Mouse (Mus musculus) liver, embryonic 13.5 days (tissue): ENCODE results near the gene Gm49361. TPM values are rescaled to one million over a fixed set of nuclear protein-coding genes. Genes with fewer than 3 reads are reported as not detected.

Experiments
- ATAC-seq: fragments of 200-750 bp; cut with Nextera tagmentation; 2 replicates; pipeline ENCODE4 v1.8.0; 2017; ENCODE audit warnings: low read depth, mild to moderate bottlenecking, moderate number of reproducible peaks, moderate library complexity
- DNase-seq: peaks from one replicate; pipeline ENCODE4 v3.0.0; 2022
- H3K27ac ChIP-seq: fragments of 300-500 bp; sonication (generic); 2 replicates; pipeline ENCODE4 v1.5.1; 2015; ENCODE audit warnings: moderate library complexity, mild to moderate bottlenecking, inconsistent platforms
- H3K27me3 ChIP-seq: fragments of 300-500 bp; sonication (generic); 2 replicates; pipeline ENCODE4 v1.6.1; 2015; ENCODE audit warnings: mild to moderate bottlenecking, inconsistent platforms
- H3K36me3 ChIP-seq: fragments of 300-500 bp; sonication (generic); 2 replicates; pipeline ENCODE4 v1.6.1; 2015; ENCODE audit warnings: mild to moderate bottlenecking, inconsistent platforms
- H3K4me1 ChIP-seq: fragments of 300-500 bp; sonication (generic); replicated peaks from 2 replicates; pipeline ENCODE4 v1.6.1; 2015; ENCODE audit warnings: inconsistent platforms
- H3K4me2 ChIP-seq: fragments of 300-500 bp; sonication (generic); 2 replicates; pipeline ENCODE4 v1.6.1; 2015; ENCODE audit warnings: inconsistent platforms, mild to moderate bottlenecking, moderate library complexity
- H3K4me3 ChIP-seq: fragments of 300-500 bp; sonication (generic); replicated peaks from 2 replicates; pipeline ENCODE4 v1.5.1; 2015; ENCODE audit warnings: mild to moderate bottlenecking, inconsistent platforms
- H3K9ac ChIP-seq: fragments of 300-500 bp; sonication (generic); 2 replicates; pipeline ENCODE4 v1.6.1; 2015; ENCODE audit warnings: mild to moderate bottlenecking, inconsistent platforms
- H3K9me3 ChIP-seq: fragments of 300-500 bp; sonication (generic); replicated peaks from 2 replicates; pipeline ENCODE4 v1.6.1; 2016; ENCODE audit warnings: inconsistent platforms
- WGBS: fragments of 180-500 bp; shearing (Covaris S2); methylation state at CpG from one replicate; pipeline ENCODE4 v1.1.7; 2015; ENCODE audit not compliant: insufficient replicate concordance; 5-methylcytosine and 5-hydroxymethylcytosine counted together
- polyA plus RNA-seq: library from polyadenylated mRNA; unstranded; fragments of >200 nt; fragmentation: Nextera tagmentation; extraction: Ambion mirVana; gene quantifications from 2 replicates; pipeline ENCODE4 v1.2.1, GENCODE M21; 2015

The Gm49361 gene
- polyA plus RNA-seq, 1 experiment from 2014 or later = not detected

- H3K36me3 ChIP-seq = peaks cover 62% of the 10 kb centered on the region
- H3K4me2 ChIP-seq = no peak overlapping the region
- no peak for ATAC-seq
- no peak overlapping the region for H3K9ac ChIP-seq
- H3K4me3 ChIP-seq = no peak overlapping the region
- DNase-seq = no peak
- no peaks in the 10 kb centered on the region for H3K9me3 ChIP-seq
- WGBS = 67% methylated on average over 4 of the region's 4 CpGs
- H3K27me3 ChIP-seq = no peaks in the 10 kb centered on the region
- peaks cover 16% of the 10 kb centered on the region for H3K4me1 ChIP-seq
- no peak overlapping the region for H3K27ac ChIP-seq
These were observed 125.2 kb downstream of the Gm49361 start for GRCm38 (mm10) chr14:57620598-57621236.

- DNase-seq (no peak), ATAC-seq (no peak)
- WGBS = 53% methylated on average over 2 of the region's 2 CpGs
- H3K4me3 ChIP-seq = no peak overlapping the region
- no peak overlapping the region for H3K4me2 ChIP-seq
- peaks cover 60% of the 10 kb centered on the region for H3K36me3 ChIP-seq
- no peaks in the 10 kb centered on the region for H3K27me3 ChIP-seq
- peaks cover 16% of the 10 kb centered on the region for H3K4me1 ChIP-seq
- no peak overlapping the region for H3K27ac ChIP-seq
- no peaks in the 10 kb centered on the region for H3K9me3 ChIP-seq
- H3K9ac ChIP-seq = no peak overlapping the region
These were observed 126.4 kb downstream of the Gm49361 start for GRCm38 (mm10) chr14:57619487-57619886.

GRCm38 (mm10) chr14:57617675-57618074 lies 128.2 kb downstream of the Gm49361 start:
- no peak overlapping the region for H3K4me3 ChIP-seq
- peaks cover 52% of the 10 kb centered on the region for H3K36me3 ChIP-seq
- no peaks in the 10 kb centered on the region for H3K9me3 ChIP-seq
- ATAC-seq (no peak), DNase-seq (no peak)
- H3K9ac ChIP-seq = no peak overlapping the region
- 85% methylated on average over 1 of the region's 1 CpGs for WGBS
- no peak overlapping the region for H3K4me2 ChIP-seq
- no peaks in the 10 kb centered on the region for H3K27me3 ChIP-seq
- H3K4me1 ChIP-seq = peaks cover under 1% of the 10 kb centered on the region
- H3K27ac ChIP-seq = no peak overlapping the region

GRCm38 (mm10) chr14:57616339-57616965 lies 129.5 kb downstream of the Gm49361 start:
- WGBS = 85% methylated on average over 6 of the region's 6 CpGs
- H3K4me3 ChIP-seq = no peak overlapping the region
- DNase-seq = no peak
- H3K27me3 ChIP-seq = no peaks in the 10 kb centered on the region
- no peaks in the 10 kb centered on the region for H3K9me3 ChIP-seq
- H3K4me1 ChIP-seq = no peaks in the 10 kb centered on the region
- H3K36me3 ChIP-seq = peaks cover 42% of the 10 kb centered on the region
- no peak overlapping the region for H3K9ac ChIP-seq
- H3K27ac ChIP-seq = no peak overlapping the region
- no peak overlapping the region for H3K4me2 ChIP-seq
- no peak for ATAC-seq

GRCm38 (mm10) chr14:57615828-57616227 lies 130.1 kb downstream of the Gm49361 start:
- H3K4me3 ChIP-seq = no peak overlapping the region
- no peaks in the 10 kb centered on the region for H3K9me3 ChIP-seq
- H3K36me3 ChIP-seq = peaks cover 46% of the 10 kb centered on the region
- H3K9ac ChIP-seq = no peak overlapping the region
- H3K4me2 ChIP-seq = no peak overlapping the region
- H3K4me1 ChIP-seq = no peaks in the 10 kb centered on the region
- WGBS = 82% methylated on average over 6 of the region's 6 CpGs
- ATAC-seq (no peak), DNase-seq (no peak)
- H3K27me3 ChIP-seq = no peaks in the 10 kb centered on the region
- H3K27ac ChIP-seq = no peak overlapping the region

- Histone ChIP-seq H3K36me3 (peaks cover 36% of the 10 kb centered on the region), H3K27me3 (no peaks in the 10 kb centered on the region), H3K4me2 (no peak overlapping the region), H3K9me3 (no peaks in the 10 kb centered on the region), H3K9ac (no peak overlapping the region), H3K4me1 (peaks cover 5% of the 10 kb centered on the region; the same call in 1 of the 2 replicates), H3K4me3 (no peak overlapping the region), H3K27ac (no peak overlapping the region)
- ATAC-seq (no peak), DNase-seq (no peak)
- 88% methylated on average over 2 of the region's 2 CpGs for WGBS
These were observed 134.9 kb downstream of the Gm49361 start for GRCm38 (mm10) chr14:57611034-57611433.

GRCm38 (mm10) chr14:57609816-57610329 lies 136.0 kb downstream of the Gm49361 start:
- H3K27me3 ChIP-seq = no peaks in the 10 kb centered on the region
- H3K4me1 ChIP-seq = peaks cover 5% of the 10 kb centered on the region; the same call in 1 of the 2 replicates
- H3K27ac ChIP-seq = no peak overlapping the region
- no peak overlapping the region for H3K9ac ChIP-seq
- no peaks in the 10 kb centered on the region for H3K9me3 ChIP-seq
- H3K4me3 ChIP-seq = no peak overlapping the region
- H3K4me2 ChIP-seq = no peak overlapping the region
- ATAC-seq (no peak), DNase-seq (no peak)
- H3K36me3 ChIP-seq = peaks cover 32% of the 10 kb centered on the region
- WGBS = 75% methylated on average over 4 of the region's 4 CpGs

GRCm38 (mm10) chr14:57607500-57607899 lies 138.4 kb downstream of the Gm49361 start:
- DNase-seq = no peak
- H3K4me1 ChIP-seq = peaks cover 5% of the 10 kb centered on the region; the same call in 1 of the 2 replicates
- 63% methylated on average over 1 of the region's 1 CpGs for WGBS
- H3K9me3 ChIP-seq = no peaks in the 10 kb centered on the region
- H3K9ac ChIP-seq = no peak overlapping the region
- peaks cover 45% of the 10 kb centered on the region for H3K36me3 ChIP-seq
- no peaks in the 10 kb centered on the region for H3K27me3 ChIP-seq
- no peak for ATAC-seq
- H3K4me2 ChIP-seq = no peak overlapping the region
- H3K4me3 ChIP-seq = no peak overlapping the region
- H3K27ac ChIP-seq = no peak overlapping the region

- DNase-seq (no peak), ATAC-seq (no peak)
- H3K9ac ChIP-seq = no peak overlapping the region
- no peaks in the 10 kb centered on the region for H3K27me3 ChIP-seq
- no peak overlapping the region for H3K4me3 ChIP-seq
- peaks cover 5% of the 10 kb centered on the region; the same call in 1 of the 2 replicates for H3K4me1 ChIP-seq
- no peak overlapping the region for H3K4me2 ChIP-seq
- H3K27ac ChIP-seq = no peak overlapping the region
- peaks cover 51% of the 10 kb centered on the region for H3K36me3 ChIP-seq
- H3K9me3 ChIP-seq = no peaks in the 10 kb centered on the region
- WGBS = 77% methylated on average over 8 of the region's 8 CpGs
These were observed 139.1 kb downstream of the Gm49361 start for GRCm38 (mm10) chr14:57606663-57607365.

- 83% methylated on average over 5 of the region's 5 CpGs for WGBS
- Histone ChIP-seq H3K27ac (no peak overlapping the region), H3K4me3 (no peak overlapping the region), H3K9ac (no peak overlapping the region), H3K4me2 (no peak overlapping the region), H3K36me3 (peaks cover 83% of the 10 kb centered on the region), H3K4me1 (no peaks in the 10 kb centered on the region), H3K27me3 (no peaks in the 10 kb centered on the region), H3K9me3 (no peaks in the 10 kb centered on the region)
- DNase-seq = no peak
- no peak for ATAC-seq
These were observed 152.6 kb downstream of the Gm49361 start for GRCm38 (mm10) chr14:57593279-57593678.
